Mouse (Mus musculus) megakaryocyte, adult 5-6 weeks (primary cell): ENCODE measurements around the gene Vmn2r19. TPM values are rescaled to one million over a fixed set of nuclear protein-coding genes. Genes with fewer than 3 reads are reported as not detected.

Experiments
- total RNA-seq, 2 experiments: library from RNA; stranded (forward) in 1 of 2; stranded (reverse) in 1 of 2; fragments of 153-499, 151-499 nt in 1 of 2; fragments of 221-1000, 200-1000 nt in 1 of 2; gene quantifications; 2 replicates each; pipeline versions ENCODE4 v1.2.3 to v1.2.4; 2015 to 2017

Vmn2r19 gene
- total RNA-seq, 2 experiments from 2014 or later = not detected

Other genes with a start within 250 kb of the Vmn2r19 start
- 336 and 371 TPM in 2 replicates for gene Clec4a2, start 201.9 kb upstream of the Vmn2r19 start, total RNA-seq (2015)
- 258 and 267 TPM in 2 replicates for gene Clec4a2, start 201.9 kb upstream of the Vmn2r19 start, total RNA-seq (2017)
- gene Clec4b2, start 135.4 kb upstream of the Vmn2r19 start, total RNA-seq (2015) = 1.4 and 3.3 TPM in 2 replicates
- gene Clec4b2, start 135.4 kb upstream of the Vmn2r19 start, total RNA-seq (2017) = 1.7 and 3.3 TPM in 2 replicates
- gene Clec4n, start 78.5 kb upstream of the Vmn2r19 start, total RNA-seq (2015) = 1.5 and 2.3 TPM in 2 replicates
- gene Clec4n, start 78.5 kb upstream of the Vmn2r19 start, total RNA-seq (2017) = 2.4 and 2.5 TPM in 2 replicates
- gene Clec4d, start 46.2 kb upstream of the Vmn2r19 start, total RNA-seq (2015) = 45.3 and 55.3 TPM in 2 replicates
- 31.2 and 42.5 TPM in 2 replicates for gene Clec4d, start 46.2 kb upstream of the Vmn2r19 start, total RNA-seq (2017)
- 44.8 and 44.9 TPM in 2 replicates for gene Clec4e, start 18.5 kb upstream of the Vmn2r19 start, total RNA-seq (2015)
- 43.8 TPM in 2 replicates for gene Clec4e, start 18.5 kb upstream of the Vmn2r19 start, total RNA-seq (2017)
- not detected in 2 replicates for gene Vmn2r20, start 109.8 kb downstream of the Vmn2r19 start, total RNA-seq (2015)
- gene Vmn2r20, start 109.8 kb downstream of the Vmn2r19 start, total RNA-seq (2017) = not detected in 2 replicates
- not detected in 2 replicates for gene Vmn2r21, start 225.1 kb downstream of the Vmn2r19 start, total RNA-seq (2015)
- gene Vmn2r21, start 225.1 kb downstream of the Vmn2r19 start, total RNA-seq (2017) = not detected in 2 replicates